Mouse (Mus musculus): ENCODE measurements at regions not wholly inside any gene's neighbourhood (a gene's known extent, or its start where the extent isn't known, plus 50 kb on each side); places are given as distances from the start of the nearest gene placed in this dataset.

DNA sequence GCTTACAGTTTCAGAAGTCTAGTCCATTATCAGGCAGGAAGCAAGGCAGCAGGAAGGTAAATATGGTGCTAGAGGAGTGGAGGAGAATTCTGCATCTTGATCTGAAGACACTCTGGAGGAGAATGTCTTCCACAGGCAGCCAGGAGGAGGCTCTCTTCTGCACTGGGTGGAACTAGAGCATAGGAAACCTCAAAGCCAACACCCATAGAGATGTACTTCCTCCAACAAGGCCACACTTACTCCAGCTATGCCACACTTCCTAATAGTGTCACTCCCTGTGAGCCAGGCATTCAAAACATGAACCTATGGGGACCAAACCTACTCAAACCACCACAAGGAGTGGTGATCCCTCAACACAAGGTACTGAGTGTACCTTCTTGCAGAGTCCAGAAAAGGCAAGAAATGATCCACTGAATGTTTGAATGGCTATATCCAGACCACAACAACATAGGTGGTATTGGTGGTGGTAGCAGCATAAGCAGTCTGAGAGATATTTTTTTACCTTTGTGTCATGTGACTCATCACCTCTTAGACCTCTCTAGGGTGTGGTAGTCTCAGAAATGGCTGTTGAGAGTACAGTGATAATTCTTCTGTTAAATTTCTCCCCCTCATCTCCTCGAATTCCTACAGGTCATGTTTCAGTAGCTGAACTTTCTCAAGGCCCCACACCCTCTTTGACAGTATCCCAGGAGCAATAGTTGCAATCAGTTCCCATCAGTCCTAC lies 152.3 kb upstream of the Mbnl1 start:
- DNase-seq, result no peak

DNA sequence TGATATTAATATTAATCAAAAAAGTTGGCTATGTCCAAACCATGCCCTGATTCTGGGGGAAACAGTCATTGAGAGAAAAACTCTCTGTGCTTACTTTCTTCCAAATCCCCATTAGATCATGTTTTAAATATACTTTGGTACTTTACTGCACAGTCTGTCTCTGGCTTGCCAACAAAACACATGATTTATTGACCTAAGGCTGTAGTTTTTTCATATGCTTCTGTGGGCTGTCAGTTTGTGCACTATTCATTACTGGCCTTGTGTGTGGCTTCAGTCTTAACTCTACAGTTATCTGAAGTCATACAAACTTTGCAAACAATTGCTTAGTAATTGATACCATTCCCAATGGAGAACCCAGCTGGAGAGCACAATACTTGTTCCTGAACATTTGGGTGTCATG lies 149.1 kb upstream of the Mbnl1 start:
- DNase-seq, result no peak

DNA sequence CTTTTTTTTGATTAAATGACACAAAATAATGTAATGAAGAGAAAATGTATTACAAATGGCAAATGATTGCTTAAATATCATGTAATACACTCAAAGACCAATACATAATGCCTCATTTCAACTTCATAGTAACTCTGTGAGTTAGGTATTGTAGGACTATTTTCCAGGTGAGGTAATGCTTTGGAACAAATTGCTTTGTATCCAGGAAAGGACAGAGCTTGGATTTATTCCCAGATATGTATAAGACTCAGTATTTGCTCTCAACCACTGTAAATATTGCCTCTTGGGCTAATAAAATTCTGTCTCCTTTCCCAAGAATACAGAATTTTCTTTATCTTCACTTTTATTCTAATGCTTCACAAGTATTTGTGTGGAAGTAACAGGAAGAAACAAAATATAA lies 148.2 kb upstream of the Mbnl1 start:
- DNase-seq, result no peak

- no peak for DNase-seq
These were observed 147.7 kb upstream of the Mbnl1 start for GRCm38 (mm10) chr3:60324969-60325368.

DNA sequence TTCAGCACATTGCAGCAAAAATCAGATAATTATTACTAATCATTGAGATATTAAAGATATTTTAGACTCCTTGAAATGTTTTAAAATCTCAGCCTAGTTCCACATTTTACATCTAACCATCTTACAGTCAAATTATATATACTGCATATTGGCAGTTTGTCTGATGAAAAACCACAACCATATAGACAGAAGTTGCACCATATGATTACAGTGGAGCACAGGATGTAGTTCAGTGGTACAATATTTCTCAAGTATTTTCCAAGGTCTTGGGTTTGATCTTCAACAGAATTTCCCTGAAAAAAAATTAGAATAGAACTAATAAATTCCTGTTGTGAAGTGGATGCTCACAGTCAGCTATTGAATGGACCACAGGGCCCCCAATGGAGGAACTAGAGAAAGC lies 140.2 kb upstream of the Mbnl1 start:
- DNase-seq, result no peak

GRCm38 (mm10) chr3:60333669-60334068 lies 139.0 kb upstream of the Mbnl1 start:
- no peak for DNase-seq

- DNase-seq, result no peak
These were observed 138.5 kb upstream of the Mbnl1 start for GRCm38 (mm10) chr3:60334133-60334532.

DNA sequence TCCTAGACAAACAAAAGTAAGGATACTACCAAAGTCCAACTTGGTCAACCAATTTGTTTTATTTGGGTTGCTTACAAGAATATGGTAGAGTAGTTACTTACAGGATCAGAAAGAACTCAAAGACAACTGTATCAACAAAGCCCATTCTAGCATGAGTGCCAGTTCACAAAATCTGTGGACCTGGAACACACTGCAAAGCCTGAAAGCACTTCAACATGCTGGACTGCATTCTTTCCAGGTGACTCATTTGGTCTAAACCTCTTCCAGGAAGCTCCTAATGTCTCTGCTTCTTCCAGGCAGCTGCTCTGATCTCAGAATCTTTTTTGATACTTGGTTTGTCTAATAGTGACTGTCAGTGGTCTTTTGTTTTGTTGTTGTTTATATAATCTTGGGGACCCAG lies 126.2 kb upstream of the Mbnl1 start:
- DNase-seq, result no peak

- DNase-seq, result no peak
These were observed 125.6 kb upstream of the Mbnl1 start for GRCm38 (mm10) chr3:60347049-60347448.

DNA sequence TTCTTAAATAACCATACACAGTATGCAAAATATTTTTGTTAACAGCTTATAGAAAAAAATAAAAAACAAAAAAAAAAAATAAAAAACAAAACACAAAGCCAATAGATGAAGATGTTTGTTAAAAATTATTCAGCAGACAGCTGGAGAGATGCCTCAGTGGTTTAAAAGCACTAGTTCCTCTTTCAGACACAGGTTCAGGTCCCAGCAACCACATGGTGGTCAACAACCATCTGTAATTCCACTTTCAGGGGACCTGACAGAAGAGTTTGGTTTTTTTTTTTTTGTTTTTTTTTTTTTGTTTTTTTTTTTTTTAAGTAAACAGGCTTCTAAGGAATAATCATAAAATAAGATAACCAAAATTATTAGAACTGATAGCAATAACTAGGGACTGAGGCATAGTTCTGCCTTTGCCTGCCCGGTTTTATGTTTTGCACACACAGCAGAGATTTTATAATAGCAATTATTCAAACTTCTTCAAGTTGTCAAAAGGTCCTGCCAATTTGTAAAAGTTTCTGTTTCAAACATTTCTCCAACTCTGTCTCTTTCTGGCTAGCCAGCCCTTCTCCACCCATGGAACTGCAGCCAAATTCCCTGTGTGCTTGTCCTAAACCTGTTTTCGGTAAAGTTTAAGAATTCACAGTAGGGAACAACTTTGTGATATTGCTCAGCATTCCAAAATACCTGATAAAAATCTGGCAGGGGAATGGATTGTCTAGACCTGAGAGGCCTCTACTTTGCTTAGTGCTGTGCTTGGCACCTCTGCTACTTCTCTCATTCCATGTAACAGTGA lies 101.3 kb upstream of the Mbnl1 start:
- no peak for DNase-seq

DNA sequence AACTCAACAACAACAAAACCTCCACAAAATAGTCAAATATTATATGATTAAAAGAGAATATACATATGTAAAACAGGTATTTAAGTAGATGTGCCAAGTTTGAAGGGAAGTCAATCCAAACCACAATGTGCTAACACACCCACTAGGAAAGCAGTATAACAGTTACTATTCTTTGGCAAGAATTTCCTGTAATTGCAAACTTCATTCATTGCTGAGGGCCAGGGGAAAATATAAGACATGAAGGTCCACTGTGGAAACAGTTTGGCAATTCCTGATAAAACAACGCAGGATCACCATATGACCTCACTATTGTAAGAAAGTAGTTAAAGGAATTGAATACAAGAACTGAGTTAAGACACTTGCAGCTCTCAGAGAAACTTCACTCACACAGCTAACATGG lies 99.0 kb upstream of the Mbnl1 start:
- DNase-seq, result no peak

- DNase-seq, result no peak
These were observed 84.0 kb upstream of the Mbnl1 start for GRCm38 (mm10) chr3:60388593-60388992.

DNA sequence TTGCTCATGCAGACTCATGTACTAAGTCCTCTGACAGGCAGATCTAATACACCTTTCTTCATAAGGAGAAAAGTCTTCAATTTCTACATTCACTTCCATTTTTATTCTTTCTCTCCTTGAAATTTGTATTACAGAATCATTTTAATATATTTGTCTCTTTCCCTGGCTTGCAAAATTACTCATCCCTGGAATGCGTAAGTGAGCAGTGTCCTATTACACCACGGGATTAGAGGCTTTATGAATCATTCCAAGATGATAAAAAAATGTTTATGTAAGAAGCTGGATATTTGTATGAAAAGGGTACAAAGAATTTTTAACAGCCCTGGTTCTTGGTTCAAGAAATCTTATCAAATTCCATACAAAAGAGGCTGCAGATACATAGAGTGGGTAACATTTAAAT lies 83.6 kb upstream of the Mbnl1 start:
- DNase-seq, result no peak

- no peak for DNase-seq
These were observed 77.3 kb upstream of the Mbnl1 start for GRCm38 (mm10) chr3:60395299-60395698.

DNA sequence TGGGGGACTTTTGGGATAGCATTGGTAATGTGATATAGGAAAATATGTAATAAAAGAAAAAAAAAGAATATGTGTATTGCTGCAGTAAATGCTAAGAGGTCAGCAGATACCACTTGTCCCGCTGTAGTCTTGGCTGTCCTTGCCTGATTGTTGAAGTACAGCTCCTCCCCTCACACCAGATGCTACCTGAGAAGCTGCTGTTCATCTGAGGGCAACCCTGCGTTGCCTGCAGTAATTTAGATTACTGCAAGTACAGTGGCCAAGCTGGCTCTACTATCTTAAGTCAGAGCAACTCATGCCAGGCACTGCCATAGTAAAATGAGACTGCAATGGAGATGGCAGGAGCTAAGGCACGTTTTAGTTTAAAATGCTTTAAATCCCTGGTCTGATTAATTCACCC lies 75.7 kb upstream of the Mbnl1 start:
- DNase-seq, result no peak

DNA sequence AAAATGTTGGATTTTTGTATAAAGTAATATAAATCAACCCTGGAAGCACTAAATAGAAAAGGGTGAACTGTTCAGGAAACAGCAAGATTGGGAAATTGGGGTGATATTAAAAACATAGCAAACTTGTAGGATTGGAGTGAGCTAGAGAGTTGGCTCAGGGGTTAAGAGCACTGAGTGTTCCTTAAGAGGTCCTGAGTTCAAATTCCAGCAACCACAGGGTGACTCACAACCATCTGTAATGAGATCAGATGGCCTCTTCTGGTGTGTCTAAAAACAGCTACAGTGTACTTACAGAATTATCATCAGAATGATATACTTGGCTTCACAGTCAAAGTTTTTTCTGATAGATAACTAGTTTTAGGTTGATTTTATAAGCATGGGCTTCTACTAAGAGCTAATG lies 73.8 kb upstream of the Mbnl1 start:
- DNase-seq, result no peak

DNA sequence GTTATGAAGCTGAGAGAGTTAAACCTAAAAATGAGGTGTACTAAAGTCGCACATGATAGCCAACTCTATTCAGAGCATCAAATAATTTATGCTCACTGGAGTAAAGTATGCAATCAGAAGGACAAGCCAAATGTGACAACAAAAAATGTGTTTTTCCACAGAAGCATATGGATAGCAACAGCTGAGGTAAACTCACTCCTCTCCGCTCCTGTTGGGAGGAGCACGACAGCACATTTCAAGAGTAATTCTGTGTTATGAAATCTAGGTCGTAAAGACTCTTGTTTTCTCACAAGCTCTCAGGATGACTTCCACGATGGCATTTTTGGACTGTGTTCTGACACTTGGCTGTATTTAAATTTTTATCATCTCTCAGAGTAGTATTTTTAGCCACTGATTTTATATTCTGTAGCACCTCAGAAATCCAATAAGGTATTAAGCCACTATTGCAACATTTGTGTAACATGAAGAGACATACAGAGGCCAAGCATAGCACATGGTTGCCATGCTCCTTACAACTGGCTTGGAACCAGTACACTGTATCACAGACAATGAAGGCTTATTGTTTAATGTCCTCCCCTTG lies 70.3 kb upstream of the Mbnl1 start:
- no peak for DNase-seq

DNA sequence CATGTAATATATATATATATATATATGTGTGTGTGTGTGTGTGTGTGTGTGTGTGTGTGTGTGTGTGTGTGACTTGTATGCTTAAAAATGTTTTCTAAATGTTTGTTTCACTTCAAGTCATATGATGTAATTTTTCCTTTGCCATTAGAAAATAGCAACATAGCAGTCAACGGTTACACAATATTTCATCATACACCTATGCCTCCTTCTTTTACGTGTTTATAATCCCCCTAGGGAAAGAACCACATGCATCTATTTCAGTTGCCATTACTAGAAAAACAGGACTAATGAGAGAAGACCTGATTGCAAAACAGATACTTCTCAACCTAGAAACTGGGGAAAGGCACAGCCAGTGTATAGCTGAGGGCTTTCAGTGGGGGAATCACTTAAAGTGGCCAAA lies 65.2 kb upstream of the Mbnl1 start:
- no peak for DNase-seq

- DNase-seq, result no peak
These were observed 64.7 kb upstream of the Mbnl1 start for GRCm38 (mm10) chr3:60407906-60408305.

DNA sequence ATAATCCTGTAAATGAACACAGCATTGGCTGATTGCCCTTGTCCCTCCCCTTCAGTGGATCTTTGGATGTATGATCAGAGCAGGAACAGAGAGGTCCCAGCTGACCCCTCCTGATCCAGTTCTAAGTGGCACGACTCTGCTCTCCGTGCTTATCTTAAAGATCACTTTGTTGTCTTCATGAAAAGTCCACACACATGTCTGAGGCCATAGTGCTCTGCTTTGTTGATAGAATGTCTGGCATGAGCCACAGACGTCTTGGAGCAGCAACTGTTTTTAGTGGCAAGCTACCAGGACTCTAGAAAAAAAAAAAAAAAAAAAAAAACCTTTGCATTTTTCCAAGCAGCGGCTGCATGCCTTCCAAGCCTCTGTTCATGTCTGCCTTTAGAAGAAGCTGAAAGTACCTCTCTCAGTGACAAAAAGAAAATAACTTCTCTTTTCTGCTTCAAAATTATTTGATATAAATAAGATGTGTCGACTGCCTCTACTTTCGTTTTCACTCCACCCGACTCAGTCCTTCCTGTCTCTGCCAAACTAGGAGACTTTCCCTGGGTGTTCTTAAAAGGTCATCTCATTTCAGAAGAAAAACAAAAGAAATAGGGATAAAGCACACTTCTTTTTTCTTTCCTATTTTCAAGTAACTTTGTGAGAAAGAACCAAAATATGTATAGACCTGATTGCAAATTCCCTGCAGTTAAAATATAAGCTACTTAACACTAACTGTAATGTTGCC lies 63.9 kb upstream of the Mbnl1 start:
- DNase-seq, result peak; percentile 58

GRCm38 (mm10) chr3:60409283-60409633 lies 63.4 kb upstream of the Mbnl1 start:
- DNase-seq, result peak; percentile 8

GRCm38 (mm10) chr3:60411746-60412145 lies 60.9 kb upstream of the Mbnl1 start:
- DNase-seq, result no peak

- no peak for DNase-seq
These were observed 60.4 kb upstream of the Mbnl1 start for GRCm38 (mm10) chr3:60412206-60412605.

- no peak for DNase-seq
These were observed 58.9 kb upstream of the Mbnl1 start for GRCm38 (mm10) chr3:60413749-60414148.

All from kidney, adult 18-20 months (tissue).